Mouse (Mus musculus) monocyte, adult 5-6 weeks (primary cell): ENCODE measurements around the gene March10. TPM values are rescaled to one million over a fixed set of nuclear protein-coding genes. Genes with fewer than 3 reads are reported as not detected.

Source experiments
- ATAC-seq: fragments of 153-309, 156-312 bp; replicated peaks from 2 replicates; pipeline ENCODE4 v1.8.0; 2017; ENCODE audit warnings: mild to moderate bottlenecking; ENCODE audit not compliant: low TSS enrichment, insufficient number of reproducible peaks, severe bottlenecking, poor library complexity, low FRiP score
- total RNA-seq: library from RNA; stranded (forward); fragments of 200-1000, 200-491, 200-594 nt; gene quantifications from 3 replicates; pipeline ENCODE4 v1.2.3, GENCODE M21; 2017

Gene March10
- total RNA-seq, 1 experiment from 2014 or later, result not detected

GRCm38 (mm10) chr11:105468436-105468835 lies 11.9 kb upstream of the March10 start:
- ATAC-seq, result no peak

DNA sequence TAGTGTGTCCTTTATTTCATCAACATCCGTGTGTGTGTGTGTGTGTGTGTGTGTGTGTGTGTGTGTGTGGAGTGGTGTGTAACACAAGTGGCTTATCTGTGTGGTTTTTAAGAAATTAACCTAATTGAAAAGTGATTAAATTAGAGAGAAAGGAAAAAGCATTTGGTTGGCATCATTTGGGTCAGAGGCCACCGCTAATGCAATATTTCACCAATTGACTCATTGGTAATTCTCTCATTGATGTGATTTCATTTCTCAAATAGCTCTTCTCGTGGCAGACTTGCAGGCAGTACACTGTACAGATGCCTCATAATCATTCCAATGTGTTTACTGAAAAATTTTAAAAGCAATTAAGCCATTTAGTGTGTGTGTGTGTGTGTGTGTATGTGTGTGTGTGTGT lies 11.3 kb upstream of the March10 start:
- ATAC-seq, result no peak

DNA sequence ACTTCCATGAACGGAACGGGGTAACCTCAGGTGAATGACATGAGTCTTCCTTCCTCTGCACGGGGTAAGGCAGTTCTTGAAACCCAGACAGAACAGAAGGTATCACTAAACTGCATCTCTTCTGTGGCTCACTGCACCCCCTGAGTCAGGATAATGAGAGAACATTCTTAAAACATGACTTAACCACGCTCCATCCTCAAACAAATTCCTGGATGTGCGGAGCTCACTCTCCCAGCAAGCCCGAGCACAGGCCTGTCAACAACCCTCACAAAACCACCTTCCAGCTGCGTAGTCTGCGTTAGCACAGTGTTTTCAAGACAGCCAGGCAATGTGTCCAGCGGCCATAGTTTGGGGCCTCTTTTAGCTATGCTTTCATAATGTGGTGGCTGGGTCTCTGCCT lies 10.7 kb upstream of the March10 start:
- ATAC-seq, result no peak

- ATAC-seq, result no peak
Measured at GRCm38 (mm10) chr11:105466756-105467155, 10.2 kb upstream of the March10 start.

- ATAC-seq, result no peak
Measured at GRCm38 (mm10) chr11:105465488-105465887, 9.0 kb upstream of the March10 start.

- ATAC-seq, result no peak
Measured at GRCm38 (mm10) chr11:105464430-105464967, 8.0 kb upstream of the March10 start.

DNA sequence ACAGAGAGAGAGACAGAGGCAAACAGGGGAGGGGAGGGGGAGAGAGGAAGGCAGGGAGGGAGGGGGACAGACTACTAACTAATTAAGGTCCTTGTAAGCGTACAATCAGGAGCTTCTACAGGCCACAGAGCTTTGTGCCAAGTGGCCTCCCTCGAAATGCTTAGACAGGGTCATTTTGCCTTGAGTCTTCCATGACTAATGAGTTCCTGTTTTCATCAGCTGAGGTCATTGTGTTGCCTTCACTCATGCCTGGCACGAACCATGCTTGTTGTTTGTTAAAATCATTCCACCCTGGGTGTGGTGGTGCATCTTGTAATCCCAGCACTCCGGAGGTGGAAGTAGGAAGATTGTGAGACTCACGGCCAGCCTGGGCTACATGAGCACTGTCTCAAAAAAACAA lies 3.4 kb upstream of the March10 start:
- ATAC-seq, result no peak

DNA sequence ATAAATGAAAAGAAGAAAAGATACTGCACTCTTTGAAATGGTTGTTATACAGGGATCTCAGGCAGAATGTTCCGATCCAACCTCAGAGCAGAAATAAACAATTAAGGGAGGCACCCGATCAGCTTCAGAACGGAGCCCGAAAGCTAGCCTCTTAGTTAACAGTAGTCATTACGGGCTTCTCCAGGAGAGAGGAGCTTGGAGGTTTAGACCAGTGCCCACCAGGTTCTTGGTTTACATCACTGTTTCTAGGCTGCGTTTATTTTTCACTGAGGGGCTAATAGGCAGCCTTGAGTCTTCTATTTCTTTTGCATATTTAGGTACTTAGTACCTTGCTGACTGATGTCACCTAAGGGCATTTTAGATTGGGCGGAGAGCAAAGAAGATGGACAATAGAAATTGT lies 506 bp upstream of the March10 start:
- no peak for ATAC-seq

GRCm38 (mm10) chr11:105455118-105455517 lies 1.4 kb downstream of the March10 start:
- no peak for ATAC-seq

GRCm38 (mm10) chr11:105453084-105453483 lies 3.5 kb downstream of the March10 start:
- ATAC-seq, result no peak

GRCm38 (mm10) chr11:105452504-105452903 lies 4.0 kb downstream of the March10 start:
- ATAC-seq, result no peak

- ATAC-seq, result no peak
Measured at GRCm38 (mm10) chr11:105451553-105452135, 4.9 kb downstream of the March10 start.

- ATAC-seq, result no peak
Measured at GRCm38 (mm10) chr11:105449581-105450315, 6.8 kb downstream of the March10 start.

DNA sequence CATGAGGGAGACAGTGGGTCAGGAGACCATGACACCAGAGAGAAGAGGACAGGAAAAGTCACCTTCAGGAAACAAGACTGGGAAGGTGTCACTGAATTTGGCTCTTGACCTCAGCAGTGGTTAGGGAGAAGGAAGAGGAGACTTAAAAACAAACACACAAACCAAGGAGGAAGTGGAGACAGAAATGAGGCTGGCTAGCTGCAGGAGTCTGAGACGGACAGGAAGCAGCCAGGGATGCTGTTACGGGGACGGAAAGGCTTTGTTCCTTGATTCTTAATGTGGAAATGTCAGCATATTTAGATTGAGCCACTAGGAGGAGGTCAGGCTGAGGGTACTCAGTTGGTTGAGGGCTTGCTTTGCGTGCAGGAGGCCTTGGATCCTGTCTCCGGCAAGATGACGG lies 8.9 kb downstream of the March10 start:
- no peak for ATAC-seq

GRCm38 (mm10) chr11:105446221-105446620 lies 10.3 kb downstream of the March10 start:
- no peak for ATAC-seq

- no peak for ATAC-seq
Measured at GRCm38 (mm10) chr11:105445741-105446140, 10.8 kb downstream of the March10 start.

GRCm38 (mm10) chr11:105444929-105445328 lies 11.6 kb downstream of the March10 start:
- no peak for ATAC-seq

- no peak for ATAC-seq
Measured at GRCm38 (mm10) chr11:105443505-105443904, 13.0 kb downstream of the March10 start.

DNA sequence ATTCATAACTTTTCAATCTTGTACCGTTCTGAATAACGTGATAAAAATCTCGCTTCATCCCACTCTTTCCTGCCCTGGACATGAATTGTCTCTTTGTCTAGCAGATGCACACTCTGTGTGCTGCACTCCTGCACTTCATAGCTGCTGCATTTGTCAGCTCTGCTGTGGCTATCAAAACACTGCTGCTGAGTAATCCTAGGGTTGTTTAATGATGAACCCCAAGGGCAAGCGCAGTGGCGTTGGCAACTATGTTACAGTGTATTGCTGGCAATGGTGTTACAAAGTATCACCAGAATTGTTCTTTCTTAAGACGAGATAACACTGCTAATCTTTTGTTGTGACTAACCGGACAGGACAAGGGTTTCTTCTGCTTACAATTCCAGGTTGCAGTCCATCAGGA lies 16.7 kb downstream of the March10 start:
- no peak for ATAC-seq

DNA sequence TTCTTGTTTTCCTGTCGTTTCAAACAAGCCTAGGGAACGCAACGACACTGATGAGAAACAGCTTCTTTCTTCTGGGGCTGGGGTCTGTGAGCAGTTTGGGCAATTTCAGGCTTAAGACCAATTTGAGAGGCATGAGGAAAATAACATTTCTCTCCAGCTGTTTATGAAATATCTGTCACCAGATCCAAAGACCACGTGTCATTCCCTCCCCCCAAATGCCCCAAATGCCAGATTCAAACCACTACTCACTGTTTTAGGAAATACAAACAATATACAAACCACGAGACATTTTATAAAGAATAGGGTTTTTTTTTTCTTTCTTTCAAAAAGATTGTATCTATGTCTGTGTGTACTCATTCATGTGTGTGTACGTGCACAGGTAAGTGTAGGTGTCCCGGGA lies 17.6 kb downstream of the March10 start:
- ATAC-seq, result no peak
